Mouse (Mus musculus): ENCODE results near the gene Cenpv.
"Not testable (repeated sequence)": the region's sequence is repeated elsewhere in the genome, so short reads cannot be mapped to it uniquely, and the experiment has no call there.

- TF ChIP-seq CTCF (IDR thresholded peaks at IDR 0.05; ENCODE audit: low read depth, low read length); POLR2A (IDR thresholded peaks at IDR 0.05; ENCODE audit: extremely low read depth, insufficient read depth, low read length): not testable (repeated sequence)
Measured at GRCm38 (mm10) chr11:62508816-62509215, 30.2 kb downstream of the Cenpv start.

All from liver, adult 2 months (tissue).